Mouse (Mus musculus): ENCODE measurements around the gene Ndufa11.

The Ndufa11 gene

GRCm38 (mm10) chr17:56759261-56759660 is 41.7 kb downstream of the Ndufa11 start:
- no peak for DNase-seq (ENCODE audit: low spot score)

- no peak for DNase-seq (ENCODE audit: low spot score)
These were observed 43.5 kb downstream of the Ndufa11 start for GRCm38 (mm10) chr17:56761077-56761476.

- peak; percentile 95 for DNase-seq (ENCODE audit: low spot score)
These were observed 44.4 kb downstream of the Ndufa11 start for GRCm38 (mm10) chr17:56761991-56762410.

GRCm38 (mm10) chr17:56762769-56763731 is 45.5 kb downstream of the Ndufa11 start:
- DNase-seq (ENCODE audit: low spot score): peak; percentile 79

GRCm38 (mm10) chr17:56763741-56764250 is 46.2 kb downstream of the Ndufa11 start:
- no peak for DNase-seq (ENCODE audit: low spot score)

- DNase-seq (ENCODE audit: low spot score): peak; percentile 89
These were observed 47.1 kb downstream of the Ndufa11 start, which contains the start of gene Dus3l for GRCm38 (mm10) chr17:56764474-56765354. Gene Dus3l (plus strand): TSS chr17:56764757.

- no peak for DNase-seq (ENCODE audit: low spot score)
These were observed 47.9 kb downstream of the Ndufa11 start for GRCm38 (mm10) chr17:56765431-56765830.

- no peak for DNase-seq (ENCODE audit: low spot score)
These were observed 49.3 kb downstream of the Ndufa11 start for GRCm38 (mm10) chr17:56766631-56767405.

- DNase-seq (ENCODE audit: low spot score): no peak
These were observed 50.1 kb downstream of the Ndufa11 start for GRCm38 (mm10) chr17:56767531-56768135.

GRCm38 (mm10) chr17:56768941-56769340 is 51.4 kb downstream of the Ndufa11 start:
- DNase-seq (ENCODE audit: low spot score): no peak

- no peak for DNase-seq (ENCODE audit: low spot score)
These were observed 52.4 kb downstream of the Ndufa11 start, which contains the start of gene Prr22 for GRCm38 (mm10) chr17:56769950-56770349. Gene Prr22 (plus strand): TSS chr17:56770250.
